Mouse (Mus musculus) MEL (cell line): ENCODE results near the gene Dgkg. TPM values are rescaled to one million over a fixed set of nuclear protein-coding genes. Genes with fewer than 3 reads are reported as not detected.

ENCODE experiments used
- DNase-seq: peaks from one replicate; pipeline ENCODE4 v3.0.0; 2011; ENCODE audit warnings: low read depth, low spot score
- H3K27ac ChIP-seq: 2 replicates; pipeline ENCODE4 v1.5.1; 2012; ENCODE audit warnings: low read depth, mild to moderate bottlenecking, control low read depth, low read length, moderate library complexity; ENCODE audit not compliant: control insufficient read depth
- H3K27me3 ChIP-seq, 2 experiments: fragments of 150-350 bp in 1 of 2; sonication (generic) in 1 of 2; 2 replicates each; pipeline ENCODE4 v1.6.1; 2012; ENCODE audit warnings: low read length in 2 of 2, mild to moderate bottlenecking in 2 of 2, improper control_type of control experiment in 1 of 2, moderate library complexity in 1 of 2; ENCODE audit not compliant: insufficient read depth in 2 of 2, control insufficient read depth in 1 of 2
- H3K36me3 ChIP-seq, 2 experiments: 2 replicates each; pipeline ENCODE4 v1.6.1; 2012 to 2014; ENCODE audit warnings: low read length in 2 of 2, improper control_type of control experiment in 1 of 2, inconsistent platforms in 1 of 2, mild to moderate bottlenecking in 1 of 2; ENCODE audit not compliant: insufficient read depth in 2 of 2, control insufficient read depth in 1 of 2
- H3K4me1 ChIP-seq, 2 experiments: fragments of 150-350 bp in 1 of 2; sonication (generic) in 1 of 2; 2 replicates each; pipeline ENCODE4 v1.6.1; 2012; ENCODE audit warnings: low read length in 2 of 2, improper control_type of control experiment in 1 of 2, mild to moderate bottlenecking in 1 of 2; ENCODE audit not compliant: insufficient read depth in 2 of 2, control insufficient read depth in 1 of 2
- H3K4me3 ChIP-seq, 2 experiments: fragments of 150-350 bp in 1 of 2; sonication (generic) in 1 of 2; 2 replicates each; pipeline ENCODE4 v1.5.1; 2012; ENCODE audit warnings: low read depth in 2 of 2, low read length in 2 of 2, mild to moderate bottlenecking in 2 of 2, moderate library complexity in 2 of 2, control low read depth in 1 of 2, improper control_type of control experiment in 1 of 2; ENCODE audit not compliant: control insufficient read depth in 1 of 2, insufficient read depth in 1 of 2
- H3K79me2 ChIP-seq: 2 replicates; pipeline ENCODE4 v1.6.1; 2012; ENCODE audit warnings: mild to moderate bottlenecking, low read length, moderate library complexity; ENCODE audit not compliant: control insufficient read depth, poor library complexity, insufficient read depth
- H3K9ac ChIP-seq: 2 replicates; pipeline ENCODE4 v1.6.1; 2012; ENCODE audit warnings: low read depth, mild to moderate bottlenecking, control low read depth, low read length, moderate library complexity; ENCODE audit not compliant: control insufficient read depth, poor library complexity, severe bottlenecking
- H3K9me3 ChIP-seq: fragments of 150-350 bp; sonication (generic); replicated peaks from 2 replicates; pipeline ENCODE4 v1.6.1; 2012; ENCODE audit warnings: mild to moderate bottlenecking, low read length, improper control_type of control experiment, moderate library complexity; ENCODE audit not compliant: insufficient read depth
- CHD1 ChIP-seq: IDR thresholded peaks from 2 replicates; pipeline ENCODE4 v1.6.1; 2012; ENCODE audit warnings: low read depth, mild to moderate bottlenecking, inconsistent platforms, low read length, improper control_type of control experiment
- CHD2 ChIP-seq: IDR thresholded peaks from 2 replicates; pipeline ENCODE4 v1.6.1; 2011; ENCODE audit warnings: low read length, improper control_type of control experiment
- CTCF ChIP-seq, 3 experiments: IDR thresholded peaks in 2 of 3; conservative IDR thresholded peaks in 1 of 3; 2 replicates each; pipeline ENCODE4 v1.5.1; 2011 to 2012; ENCODE audit warnings: low read length in 3 of 3, low read depth in 2 of 3, mild to moderate bottlenecking in 2 of 3, improper control_type of control experiment in 1 of 3, inconsistent platforms in 1 of 3, mixed read lengths in 1 of 3, moderate library complexity in 1 of 3; ENCODE audit not compliant: control insufficient read depth in 1 of 3, insufficient read depth in 1 of 3, poor library complexity in 1 of 3, severe bottlenecking in 1 of 3
- ELF1 ChIP-seq: IDR thresholded peaks from 2 replicates; pipeline ENCODE4 v1.6.1; 2014; ENCODE audit warnings: low read depth, mild to moderate bottlenecking, inconsistent platforms, low read length, improper control_type of control experiment, moderate library complexity
- JUND ChIP-seq: IDR thresholded peaks from 2 replicates; pipeline ENCODE4 v1.6.1; 2011; ENCODE audit warnings: low read depth, mild to moderate bottlenecking, improper control_type of control experiment, low read length
- KAT2A ChIP-seq: conservative IDR thresholded peaks from 2 replicates; pipeline ENCODE4 v1.6.1; 2012; ENCODE audit warnings: low read depth, low read length, improper control_type of control experiment, inconsistent platforms
- MAFK ChIP-seq: IDR thresholded peaks from 2 replicates; pipeline ENCODE4 v1.6.1; 2011; ENCODE audit warnings: low read depth, mild to moderate bottlenecking, low read length, improper control_type of control experiment, borderline replicate concordance
- MAX ChIP-seq: IDR thresholded peaks from 2 replicates; pipeline ENCODE4 v1.6.1; 2011; ENCODE audit warnings: low read length, improper control_type of control experiment
- MEF2A ChIP-seq: IDR thresholded peaks from 2 replicates; pipeline ENCODE4 v1.6.1; 2014; ENCODE audit warnings: low read depth, mild to moderate bottlenecking, inconsistent platforms, low read length, improper control_type of control experiment; ENCODE audit not compliant: poor library complexity, insufficient replicate concordance, severe bottlenecking; ENCODE audit errors: extremely low read depth
- MXI1 ChIP-seq: IDR thresholded peaks from 2 replicates; pipeline ENCODE4 v1.6.1; 2011; ENCODE audit warnings: mild to moderate bottlenecking, low read depth, low read length, improper control_type of control experiment
- NRF1 ChIP-seq: IDR thresholded peaks from 2 replicates; pipeline ENCODE4 v1.6.1; 2014; ENCODE audit warnings: low read depth, mild to moderate bottlenecking, inconsistent platforms, low read length, improper control_type of control experiment, moderate library complexity; ENCODE audit not compliant: poor library complexity, insufficient read depth, severe bottlenecking
- POLR2A ChIP-seq, 2 experiments: IDR thresholded peaks; 2 replicates each; pipeline ENCODE4 v1.6.1; 2011 to 2012; ENCODE audit warnings: low read length in 2 of 2, mild to moderate bottlenecking in 2 of 2, control low read depth in 1 of 2, improper control_type of control experiment in 1 of 2, low read depth in 1 of 2, moderate library complexity in 1 of 2; ENCODE audit not compliant: control insufficient read depth in 1 of 2, insufficient read depth in 1 of 2, poor library complexity in 1 of 2
- POLR2AphosphoS2 ChIP-seq: IDR thresholded peaks from 2 replicates; pipeline ENCODE4 v1.6.1; 2011; ENCODE audit warnings: low read length, improper control_type of control experiment
- POLR2AphosphoS5 ChIP-seq: IDR thresholded peaks from 2 replicates; pipeline ENCODE4 v1.6.1; 2012; ENCODE audit warnings: low read depth, borderline replicate concordance, mild to moderate bottlenecking, inconsistent platforms, low read length, moderate library complexity, mixed read lengths
- SIN3A ChIP-seq: IDR thresholded peaks from 2 replicates; pipeline ENCODE4 v1.6.1; 2012; ENCODE audit warnings: low read length, improper control_type of control experiment, inconsistent platforms
- TAL1 ChIP-seq: IDR thresholded peaks from 2 replicates; pipeline ENCODE4 v1.6.1; 2012; ENCODE audit warnings: mild to moderate bottlenecking, inconsistent platforms, low read length, moderate library complexity, mixed read lengths
- TBP ChIP-seq: IDR thresholded peaks from 2 replicates; pipeline ENCODE4 v1.8.0; 2011; ENCODE audit warnings: low read depth, low read length, improper control_type of control experiment
- UBTF ChIP-seq: IDR thresholded peaks from 2 replicates; pipeline ENCODE4 v1.6.1; 2012; ENCODE audit warnings: low read depth, mild to moderate bottlenecking, inconsistent platforms, low read length, improper control_type of control experiment, moderate library complexity, borderline replicate concordance; ENCODE audit not compliant: insufficient read depth
- USF1 ChIP-seq: IDR thresholded peaks from 2 replicates; pipeline ENCODE4 v1.6.1; 2014; ENCODE audit warnings: low read depth, mild to moderate bottlenecking, inconsistent platforms, low read length, improper control_type of control experiment, moderate library complexity
- ZC3H11A ChIP-seq: IDR thresholded peaks from 2 replicates; pipeline ENCODE4 v1.6.1; 2012; ENCODE audit warnings: low read depth, mild to moderate bottlenecking, inconsistent platforms, low read length, improper control_type of control experiment
- ZMIZ1 ChIP-seq: IDR thresholded peaks from 2 replicates; pipeline ENCODE4 v1.6.1; 2012; ENCODE audit warnings: low read depth, mild to moderate bottlenecking, inconsistent platforms, low read length, improper control_type of control experiment, moderate library complexity
- ZNF384 ChIP-seq: IDR thresholded peaks from 2 replicates; pipeline ENCODE4 v1.6.1; 2012; ENCODE audit warnings: low read depth, mild to moderate bottlenecking, inconsistent platforms, low read length, improper control_type of control experiment
- polyA plus RNA-seq, 2 experiments: library from polyadenylated mRNA; stranded (reverse) in 1 of 2; unstranded in 1 of 2; fragments of >175 nt in 1 of 2; fragments of >200 nt in 1 of 2; gene quantifications; 2 replicates each; pipeline versions ENCODE4 v1.2.1 to v1.2.4; 2012; ENCODE audit warnings: low replicate concordance in 2 of 2, low read depth in 1 of 2; ENCODE audit not compliant: insufficient read length in 2 of 2, insufficient read depth in 1 of 2, missing spikeins in 1 of 2
- total RNA-seq: library from RNA; depleted of rRNA; stranded (reverse); fragments of 300-350 nt; gene quantifications from 2 replicates; pipeline ENCODE4 v1.2.3, GENCODE M21; 2012

The Dgkg gene
- total and polyA plus RNA-seq, 3 experiments, result not detected

DNA sequence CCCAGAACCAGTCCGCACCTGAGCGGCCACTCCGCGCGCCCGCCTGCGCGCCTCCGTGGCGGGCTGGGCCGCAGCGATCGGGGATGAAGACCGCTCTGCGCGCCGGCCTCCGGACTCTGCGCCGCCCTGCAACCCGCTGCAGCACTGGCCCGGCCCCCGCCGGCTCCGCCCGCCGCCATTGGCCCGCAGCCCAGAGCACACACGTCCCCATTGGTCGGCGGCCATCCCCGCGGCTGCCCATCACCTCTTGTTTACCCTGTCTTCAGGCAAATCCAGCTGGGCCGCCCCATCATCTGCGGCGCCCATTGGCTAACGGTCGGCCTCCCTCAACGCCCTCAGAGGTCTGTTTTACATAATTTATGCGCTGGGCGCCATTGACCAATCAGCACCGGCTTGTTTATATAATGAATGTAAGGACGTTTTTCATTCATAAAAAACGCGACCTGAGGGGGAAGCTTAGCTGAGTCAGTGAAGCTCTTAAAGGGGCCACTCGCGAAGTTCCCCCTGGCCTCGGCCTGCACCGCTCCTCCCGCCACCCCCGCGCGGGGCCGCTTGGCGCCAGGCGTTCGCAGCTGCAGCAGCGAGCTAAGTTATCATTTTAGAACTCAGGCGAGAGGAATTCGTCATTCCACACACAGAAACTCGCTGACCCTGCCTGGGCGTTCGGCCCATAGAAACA, 217.4 kb downstream of the Dgkg start, which contains the start of gene Etv5 (continued):
- TF ChIP-seq SIN3A, result peak; percentile 89
- peak; percentile 66; the same call in 1 of the 2 replicates for TF ChIP-seq POLR2AphosphoS2
- TF ChIP-seq POLR2AphosphoS5, result no peak
- TF ChIP-seq CTCF (IDR thresholded peaks at IDR 0.05 in 2 of 3, conservative IDR thresholded peaks at IDR 0.05 in 1 of 3; ENCODE audit: control insufficient read depth in 1 of 3, insufficient read depth in 1 of 3, low read depth in 2 of 3, low read length in 3 of 3, poor library complexity in 1 of 3, severe bottlenecking in 1 of 3), result no peak
- no peak; the same call in 1 of the 2 replicates for TF ChIP-seq NRF1
- no peak for TF ChIP-seq JUND
- TF ChIP-seq MAX, result peak; percentile 73
- peak; percentile 37 for TF ChIP-seq ELF1
- no peak for TF ChIP-seq USF1
- TF ChIP-seq TAL1, result no peak
- peak; percentile 79; the same call in 1 of the 2 replicates for TF ChIP-seq ZMIZ1
- TF ChIP-seq POLR2A (IDR thresholded peaks at IDR 0.05; ENCODE audit: control insufficient read depth in 1 of 2, insufficient read depth in 1 of 2, low read depth in 1 of 2, low read length in 2 of 2, poor library complexity in 1 of 2), result peak; percentile 74 to 88; a peak in 3 of 4 replicates

DNA sequence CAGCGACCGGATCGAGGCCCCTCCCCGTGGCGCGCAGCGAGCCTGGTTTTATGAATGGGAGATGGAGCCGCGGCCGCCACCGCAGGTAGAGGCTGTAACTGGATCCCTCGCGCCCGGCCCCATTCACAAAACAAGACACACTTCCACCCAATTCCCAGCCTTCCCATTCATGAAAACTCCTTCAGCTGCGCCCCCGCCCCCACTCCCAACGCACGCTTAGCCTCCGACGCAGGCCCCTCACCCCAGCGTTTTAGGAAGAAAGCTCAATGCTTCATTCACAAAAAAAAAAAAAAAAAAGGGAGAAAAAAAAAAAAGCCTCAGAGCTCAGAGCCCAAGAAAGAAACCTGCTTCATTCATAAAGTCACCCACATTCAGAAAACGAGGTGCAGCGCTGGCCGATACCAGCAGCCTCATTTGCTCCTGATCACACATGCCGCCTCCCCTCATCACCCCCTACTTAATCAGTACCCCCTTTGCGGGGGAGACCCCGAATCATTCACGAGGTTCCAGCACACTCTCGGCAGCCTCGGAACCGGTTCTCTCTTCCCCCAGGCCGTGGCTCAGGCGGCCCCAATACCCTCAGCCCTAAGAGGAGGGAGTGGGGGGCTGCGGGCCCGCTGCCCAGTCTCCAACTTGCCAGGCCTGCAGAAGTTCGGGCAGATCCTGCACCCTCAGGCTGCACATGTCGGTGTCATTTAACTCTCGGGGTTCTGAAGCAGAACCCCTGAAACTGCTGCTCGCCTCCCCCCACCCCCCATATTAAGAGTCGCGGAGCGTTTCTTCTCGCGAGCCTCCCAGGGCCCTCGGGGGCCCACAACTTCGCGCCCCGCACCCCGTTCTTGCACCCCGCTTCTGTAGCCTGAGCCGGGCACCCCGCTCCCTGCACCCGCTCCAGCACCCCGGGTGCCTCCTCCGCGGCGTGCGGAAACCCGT, 218.3 kb downstream of the Dgkg start:
- H3K27me3 ChIP-seq, result no peaks in the 10 kb centered on the region

More for the DNA sequence above, 218.3 kb downstream of the Dgkg start:
- peak; percentile 78 for DNase-seq
- TF ChIP-seq MAFK (no peak), TBP (0 out of 2 replicates have a peak, but pooled peaks have one; percentile 24), UBTF (no peak), POLR2AphosphoS5 (no peak), CHD1 (no peak), MEF2A (no peak), MXI1 (no peak; the same call in 1 of the 2 replicates), ZC3H11A (peak; percentile 86), CHD2 (peak; percentile 38; the same call in 1 of the 2 replicates), MAX (0 out of 2 replicates have a peak, but pooled peaks have one; percentile 0), CTCF (IDR thresholded peaks at IDR 0.05 in 2 of 3, conservative IDR thresholded peaks at IDR 0.05 in 1 of 3; ENCODE audit: control insufficient read depth in 1 of 3, insufficient read depth in 1 of 3, low read depth in 2 of 3, low read length in 3 of 3, poor library complexity in 1 of 3, severe bottlenecking in 1 of 3) (no peak), ZNF384 (peak; percentile 95), SIN3A (peak; percentile 8; the same call in 1 of the 2 replicates), KAT2A (no peak)
- Histone ChIP-seq H3K79me2 (peaks cover 7% of the 10 kb centered on the region), H3K27ac (peak overlapping the region; percentile 53), H3K4me3 (peak overlapping the region; percentile 85 to 91), H3K9ac (peak overlapping the region; percentile 89), H3K4me1 (peaks cover 0 to 7% of the 10 kb centered on the region in 2 experiments; a peak in 3 of 4 replicates), H3K36me3 (peaks cover 0 to 13% of the 10 kb centered on the region in 2 experiments; a peak in 2 of 4 replicates), H3K9me3 (no peaks in the 10 kb centered on the region)
